Mouse (Mus musculus) retina, postnatal 7 days (tissue): Measurements from ENCODE around the gene Bace2.
A peak's percentile ranks its signal among the peaks of the same experiment; 100 is the strongest.

Source experiments
- DNase-seq: peaks from one replicate; pipeline ENCODE4 v3.0.0-alpha.2; 2012; ENCODE audit warnings: low read depth, low spot score

Bace2 gene

DNA sequence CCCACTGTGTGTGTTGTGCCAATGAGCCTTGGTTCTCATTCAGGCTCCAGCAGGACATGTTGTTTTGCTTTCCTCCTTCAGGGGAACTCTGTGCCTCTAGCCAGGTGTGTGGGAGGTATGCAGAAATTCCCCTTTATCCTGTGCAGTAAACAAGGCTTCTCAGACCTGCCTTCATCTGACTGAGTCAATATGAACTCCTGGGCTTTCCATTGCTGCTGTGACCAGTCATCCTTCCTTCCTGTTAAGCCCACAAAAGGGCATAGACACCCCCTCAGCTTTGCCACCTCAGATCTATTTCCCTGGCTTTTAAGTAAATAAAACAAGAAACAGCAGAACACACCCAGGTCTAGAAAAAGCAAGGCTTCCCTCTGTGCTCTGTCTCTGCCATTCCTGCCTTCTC lies 45.2 kb downstream of the Bace2 start:
- DNase-seq = no peak

DNA sequence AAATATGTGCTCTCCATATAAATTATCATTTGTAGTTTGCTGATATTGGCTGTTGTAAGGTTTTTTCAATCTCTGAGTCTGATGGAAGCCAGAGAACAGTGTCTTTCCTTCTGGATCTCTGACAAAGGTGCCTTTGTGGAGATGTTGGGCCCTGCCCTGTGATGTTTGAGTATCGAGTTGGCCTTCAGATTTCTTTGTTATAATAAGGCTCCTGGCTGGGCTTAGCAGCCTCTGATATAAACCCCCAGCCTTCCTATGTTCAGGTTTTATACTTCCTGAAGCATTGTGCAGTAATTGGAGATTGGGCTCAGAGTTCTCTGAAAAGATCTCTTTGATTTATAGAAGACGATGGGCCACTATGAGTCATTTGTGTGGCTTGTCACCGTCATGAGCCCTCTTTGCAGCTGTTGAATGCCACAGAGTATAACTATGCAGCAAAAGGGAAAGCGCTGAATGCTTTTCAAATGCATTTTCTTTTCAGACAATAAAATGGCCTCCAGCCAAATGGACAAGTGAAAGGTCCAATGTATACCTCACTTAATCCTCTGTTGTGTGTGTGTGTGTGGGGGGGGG lies 45.8 kb downstream of the Bace2 start:
- DNase-seq = no peak

DNA sequence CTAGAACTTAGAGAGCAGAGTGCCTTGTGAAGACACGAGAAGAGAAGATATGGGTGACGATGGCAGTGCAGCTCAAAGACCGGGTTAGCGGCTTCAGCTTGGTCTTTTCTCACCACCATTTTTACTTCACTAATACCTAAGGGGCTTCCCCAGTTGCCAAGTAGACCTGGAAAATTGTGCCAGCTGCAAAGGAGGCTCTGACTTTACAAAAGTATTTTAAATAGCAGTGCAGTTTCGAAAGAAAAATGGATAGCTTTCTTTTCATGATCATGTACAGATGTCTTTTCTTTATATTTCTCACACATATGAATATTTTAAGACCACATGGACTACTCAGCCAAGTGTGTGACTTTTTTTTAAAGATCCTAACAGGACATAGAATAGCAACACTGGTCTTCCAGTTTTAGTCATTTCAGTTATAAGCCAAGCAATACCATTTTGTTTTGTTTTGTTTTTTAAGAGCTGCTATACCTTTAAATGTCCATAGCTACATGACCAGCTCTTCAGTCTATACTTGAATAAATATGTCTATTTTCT lies 49.0 kb downstream of the Bace2 start:
- no peak for DNase-seq

- peak; percentile 24 for DNase-seq
These were observed 61.5 kb downstream of the Bace2 start for GRCm38 (mm10) chr16:97417896-97418542.

- no peak for DNase-seq
These were observed 62.4 kb downstream of the Bace2 start for GRCm38 (mm10) chr16:97418749-97419453.

- no peak for DNase-seq
These were observed 65.1 kb downstream of the Bace2 start for GRCm38 (mm10) chr16:97421671-97422070.

- DNase-seq = no peak
These were observed 67.1 kb downstream of the Bace2 start for GRCm38 (mm10) chr16:97423627-97424026.

DNA sequence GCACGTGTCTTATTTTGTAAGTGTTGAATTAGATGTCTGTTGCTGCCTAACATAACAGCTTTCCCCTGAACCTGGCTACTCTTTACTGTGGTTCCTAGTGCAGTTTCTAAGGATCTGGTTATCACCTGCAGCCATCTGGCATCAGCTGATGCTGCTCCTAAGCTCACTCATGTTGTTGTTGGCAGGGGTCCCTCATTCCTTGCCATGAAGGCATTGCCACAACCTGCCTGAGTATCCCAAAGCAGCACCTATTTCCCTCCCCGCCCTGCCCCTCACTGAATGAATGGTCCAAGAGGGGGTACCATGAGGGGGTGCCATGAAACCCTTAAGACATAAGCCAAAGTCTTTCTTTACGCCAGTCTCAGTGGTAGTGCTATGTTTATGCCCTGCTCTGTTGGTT lies 71.5 kb downstream of the Bace2 start:
- DNase-seq = no peak

DNA sequence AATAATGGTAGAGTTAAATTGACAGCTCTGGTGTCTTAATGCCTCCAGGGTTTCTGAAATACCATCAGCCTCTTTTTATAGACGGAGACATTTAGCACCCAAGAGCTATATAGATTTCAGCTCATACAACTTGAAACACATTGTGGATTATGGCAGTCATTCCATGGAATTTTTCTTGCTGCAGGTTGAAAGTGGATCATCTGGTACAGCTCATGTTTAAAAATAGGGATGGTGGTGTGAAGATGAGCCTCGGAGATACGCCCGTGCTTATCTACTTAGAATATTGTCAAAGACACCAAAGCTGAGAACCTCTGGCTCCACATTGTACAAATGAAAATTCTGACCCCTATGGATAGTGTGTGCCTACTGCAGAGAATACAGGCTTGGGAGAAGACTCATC lies 73.5 kb downstream of the Bace2 start:
- no peak for DNase-seq

- no peak for DNase-seq
These were observed 74.8 kb downstream of the Bace2 start for GRCm38 (mm10) chr16:97431328-97431727.

GRCm38 (mm10) chr16:97434206-97434605 lies 77.7 kb downstream of the Bace2 start:
- no peak for DNase-seq

- no peak for DNase-seq
These were observed 81.0 kb downstream of the Bace2 start for GRCm38 (mm10) chr16:97437448-97438056.

- DNase-seq = no peak
These were observed 81.6 kb downstream of the Bace2 start for GRCm38 (mm10) chr16:97438191-97438590.

- no peak for DNase-seq
These were observed 85.4 kb downstream of the Bace2 start for GRCm38 (mm10) chr16:97441967-97442366.

GRCm38 (mm10) chr16:97443670-97444263 lies 87.2 kb downstream of the Bace2 start:
- DNase-seq = peak; percentile 54

- no peak for DNase-seq
These were observed 90.8 kb downstream of the Bace2 start for GRCm38 (mm10) chr16:97447386-97447785.

DNA sequence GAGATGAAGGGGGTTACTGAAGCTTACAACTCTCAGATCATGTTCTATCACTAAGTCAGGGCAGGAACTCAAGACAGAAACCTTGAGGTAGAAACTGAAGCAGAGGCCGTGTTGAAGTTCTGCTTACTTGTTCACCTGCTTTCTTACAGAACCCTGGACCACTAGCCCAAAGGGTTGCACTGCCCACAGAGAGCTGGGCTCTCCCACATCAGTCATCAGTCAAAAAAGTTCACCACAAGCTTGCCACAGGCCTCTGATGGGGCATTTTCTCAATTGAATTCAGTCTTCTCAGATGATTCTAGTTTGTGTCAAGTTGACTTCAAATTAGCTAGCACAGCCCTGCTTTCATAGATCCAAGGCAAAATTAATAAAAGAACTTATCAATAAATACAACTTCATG lies 103.3 kb downstream of the Bace2 start:
- DNase-seq = no peak

DNA sequence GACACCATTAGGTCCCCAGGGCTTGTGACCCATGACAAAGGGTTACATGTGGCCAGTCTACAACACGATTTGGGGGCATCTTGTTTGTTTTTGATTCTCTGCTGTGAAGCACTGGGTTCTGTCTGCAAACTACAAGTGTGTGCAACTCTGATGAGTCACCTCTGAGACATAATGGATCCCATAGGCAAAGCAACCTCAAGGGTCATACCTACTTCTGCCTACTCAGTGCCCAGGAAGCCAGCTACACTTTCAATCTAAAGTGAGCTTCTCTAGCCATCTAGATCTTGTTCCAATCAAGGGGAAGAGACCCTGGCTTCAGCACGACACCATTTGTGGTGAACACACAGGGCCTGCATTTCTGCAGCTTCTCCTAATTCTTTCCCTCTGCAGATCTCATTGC lies 104.7 kb downstream of the Bace2 start:
- DNase-seq = no peak

DNA sequence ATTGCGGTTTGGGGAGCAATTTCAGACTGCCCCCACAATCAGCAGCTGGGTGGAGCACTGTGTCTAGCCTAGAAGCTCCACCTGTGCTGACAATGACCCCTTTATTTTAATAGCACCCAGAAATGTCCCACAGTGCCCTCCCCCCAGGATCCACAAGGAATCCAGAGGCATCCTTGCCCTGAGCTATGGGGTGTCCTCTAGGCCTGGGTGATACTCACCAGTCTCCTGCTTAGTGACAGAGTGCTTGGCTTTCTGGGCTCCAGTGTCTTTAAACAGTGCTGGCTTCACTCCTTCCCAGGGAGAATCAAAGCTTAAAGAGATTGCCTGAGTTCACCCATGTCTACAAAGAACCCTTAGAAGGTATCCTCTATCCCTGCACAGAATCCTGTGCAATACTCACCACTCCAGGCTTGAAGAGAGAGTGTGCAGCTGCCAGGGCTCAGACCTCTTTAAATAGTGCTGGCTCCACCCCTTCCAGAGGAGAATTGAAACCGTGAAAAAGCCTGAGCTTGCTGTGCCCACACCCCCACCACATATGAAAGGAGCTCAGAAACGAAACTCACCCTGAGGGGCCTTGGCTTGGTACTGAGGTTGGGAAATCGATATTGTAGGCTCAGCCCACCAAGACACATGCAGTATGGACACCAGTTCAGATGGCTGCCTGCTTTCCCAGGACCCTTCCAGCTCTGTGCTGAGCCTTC lies 106.1 kb downstream of the Bace2 start, which contains the start of gene Mx1:
TSS of gene Mx1 (minus strand) at position 427 of the 701 bp plus-strand sequence.
- no peak for DNase-seq

DNA sequence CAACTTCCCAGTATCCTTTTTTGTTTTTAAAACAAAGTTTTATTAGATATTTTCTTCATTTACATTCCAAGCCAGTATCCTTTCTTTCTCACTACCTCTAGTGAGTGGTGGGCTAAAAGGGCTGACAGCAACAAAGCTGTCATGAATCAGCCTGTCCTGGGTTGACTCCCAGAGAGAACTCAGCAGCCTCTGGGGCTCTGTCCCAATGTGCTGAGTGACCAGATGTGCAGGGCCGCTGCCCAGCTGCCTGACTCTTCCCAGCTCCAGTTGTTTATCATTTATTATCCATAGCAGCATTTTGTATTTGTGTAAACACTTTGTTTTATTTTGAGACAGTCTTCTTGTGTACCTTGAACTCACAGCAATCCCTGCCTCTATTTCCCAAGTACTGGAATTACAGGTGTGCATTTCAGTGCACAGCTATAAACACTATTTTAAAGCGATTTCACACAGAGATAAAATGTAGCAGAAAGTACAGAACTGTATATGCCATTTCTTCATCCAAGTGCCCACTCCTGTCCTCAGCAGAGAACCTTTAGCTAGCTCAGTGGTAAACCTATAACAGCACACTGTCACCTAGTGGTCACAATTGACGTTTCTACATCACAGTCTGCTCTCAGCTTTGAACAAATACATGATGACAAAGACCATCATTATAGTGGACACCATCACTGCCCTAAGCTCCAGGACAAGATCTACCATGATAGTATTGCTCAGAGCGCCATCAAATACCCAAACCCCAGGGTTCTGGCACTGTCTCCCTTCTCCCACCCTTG lies 109.8 kb downstream of the Bace2 start:
- no peak for DNase-seq
